Mouse (Mus musculus) gastrocnemius, adult 2 months (tissue): Measurements from ENCODE around the gene Me3. TPM values are rescaled to one million over a fixed set of nuclear protein-coding genes. Genes with fewer than 3 reads are reported as not detected.
A peak's percentile ranks its signal among the peaks of the same experiment; 100 is the strongest.

Source experiments
- DNase-seq: peaks from one replicate; pipeline ENCODE4 v3.0.0; 2022
- H3K27ac ChIP-seq: fragments of 200-600 bp; 2 replicates; pipeline ENCODE4 v1.8.1; 2022; ENCODE audit warnings: mild to moderate bottlenecking
- H3K4me3 ChIP-seq: fragments of 200-600 bp; 2 replicates; pipeline ENCODE4 v1.8.1; 2022; ENCODE audit warnings: mild to moderate bottlenecking, moderate library complexity
- CTCF ChIP-seq: fragments of 200-600 bp; IDR thresholded peaks from 2 replicates; pipeline ENCODE4 v1.8.1; 2022; ENCODE audit warnings: antibody characterized with exemption, mild to moderate bottlenecking, moderate library complexity
- intact Hi-C: fragments of 180-260 bp; cut with DNase I; formaldehyde crosslinking; loops from one replicate; pipeline ENCODE4 v1.15.1; 2025
- total RNA-seq, 2 experiments: library from RNA; stranded (reverse); gene quantifications; 2 replicates each; pipeline ENCODE4 v1.2.3; 2021

Gene Me3
- total RNA-seq, 2 experiments from 2014 or later = 117 to 126 TPM

GRCm38 (mm10) chr7:89833521-89833920 lies 201.3 kb downstream of the Me3 start:
- no peak for TF ChIP-seq CTCF
- Histone ChIP-seq H3K27ac (no peak overlapping the region), H3K4me3 (no peak overlapping the region)
- intact Hi-C loops = loop anchor here (10.0 kb wide), 1 partner anchor 199 kb away; the partner anchor contains the start of gene Me3
- no peak for DNase-seq

DNA sequence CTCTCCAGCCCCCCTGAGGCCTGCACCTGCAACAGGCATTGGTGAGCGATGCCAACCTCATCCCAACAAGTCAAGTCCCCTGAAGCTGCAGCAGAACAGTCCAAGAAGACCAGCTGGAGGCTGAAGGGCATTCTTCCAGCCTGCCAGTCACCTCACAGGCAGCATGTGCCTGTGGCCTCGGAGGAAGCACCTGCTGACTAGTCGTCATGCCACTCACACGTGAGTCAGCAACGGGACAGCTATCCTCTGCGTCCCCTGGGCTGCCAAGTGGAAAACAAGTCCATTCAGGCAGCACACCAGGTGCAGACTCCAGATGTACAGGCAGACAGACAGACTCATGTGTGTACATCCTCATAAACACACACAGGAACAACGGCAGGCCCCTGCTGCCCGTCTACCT lies 203.4 kb downstream of the Me3 start:
- intact Hi-C loops = loop anchor here (10.0 kb wide), 1 partner anchor 201 kb away; the partner anchor contains the start of gene Me3
- H3K4me3 ChIP-seq = no peak overlapping the region
- H3K27ac ChIP-seq = no peak overlapping the region
- peak; percentile 49 for DNase-seq
- TF ChIP-seq CTCF = no peak

DNA sequence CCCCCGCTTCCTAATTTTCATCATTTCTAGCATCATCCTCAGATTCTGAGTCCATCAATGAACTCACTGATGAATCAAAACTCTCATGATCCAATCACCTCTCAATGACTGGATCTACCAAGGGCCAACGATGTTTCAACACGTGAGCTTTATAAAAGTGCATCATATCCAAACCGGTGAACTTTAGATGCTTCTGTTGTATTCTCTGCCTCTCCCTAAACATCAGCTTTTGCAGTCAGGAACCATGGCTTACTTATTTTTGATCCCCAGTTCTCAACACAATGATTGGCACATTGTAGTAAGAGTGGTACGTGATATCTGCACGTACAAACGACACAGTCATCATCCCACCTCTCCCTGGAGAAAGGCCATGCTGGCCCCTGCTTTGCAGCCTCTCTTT lies 204.5 kb downstream of the Me3 start:
- intact Hi-C loops = loop anchor here (10.0 kb wide), 1 partner anchor 202 kb away; the partner anchor contains the start of gene Me3
- TF ChIP-seq CTCF = no peak

DNA sequence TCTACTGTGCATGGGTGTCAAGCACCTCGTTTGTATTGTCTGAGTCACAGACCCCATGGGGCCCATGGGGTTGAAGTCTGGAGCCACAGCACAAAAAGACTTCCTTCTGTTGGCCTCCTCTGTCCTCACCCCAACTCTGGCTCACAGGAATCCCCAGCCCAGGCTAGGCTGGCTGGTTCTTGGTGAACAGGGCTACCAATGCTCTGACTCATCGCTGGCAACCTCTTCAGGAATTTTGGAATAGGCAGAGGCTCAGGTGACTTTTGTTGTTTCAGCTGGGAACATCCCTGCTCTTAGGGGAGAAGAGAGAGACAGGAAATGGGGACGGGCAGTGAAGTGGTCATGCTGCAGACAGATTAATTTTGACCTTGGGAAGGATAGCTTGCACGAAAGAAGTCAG lies 205.6 kb downstream of the Me3 start:
- intact Hi-C loops = loop anchor here (10.0 kb wide), 1 partner anchor 203 kb away; the partner anchor contains the start of gene Me3
- no peak for TF ChIP-seq CTCF
- peak; percentile 37 for DNase-seq
- Histone ChIP-seq H3K4me3 (no peak overlapping the region), H3K27ac (peak overlapping the region; percentile 31)

More for the DNA sequence above, 204.5 kb downstream of the Me3 start:
- DNase-seq = no peak
- Histone ChIP-seq H3K27ac (no peak overlapping the region), H3K4me3 (no peak overlapping the region)

GRCm38 (mm10) chr7:89839721-89840120 lies 207.5 kb downstream of the Me3 start:
- Histone ChIP-seq H3K27ac (peak overlapping the region; percentile 57), H3K4me3 (no peak overlapping the region)
- intact Hi-C loops = loop anchor here (10.0 kb wide), 1 partner anchor 205 kb away; the partner anchor contains the start of gene Me3
- no peak for TF ChIP-seq CTCF
- no peak for DNase-seq

DNA sequence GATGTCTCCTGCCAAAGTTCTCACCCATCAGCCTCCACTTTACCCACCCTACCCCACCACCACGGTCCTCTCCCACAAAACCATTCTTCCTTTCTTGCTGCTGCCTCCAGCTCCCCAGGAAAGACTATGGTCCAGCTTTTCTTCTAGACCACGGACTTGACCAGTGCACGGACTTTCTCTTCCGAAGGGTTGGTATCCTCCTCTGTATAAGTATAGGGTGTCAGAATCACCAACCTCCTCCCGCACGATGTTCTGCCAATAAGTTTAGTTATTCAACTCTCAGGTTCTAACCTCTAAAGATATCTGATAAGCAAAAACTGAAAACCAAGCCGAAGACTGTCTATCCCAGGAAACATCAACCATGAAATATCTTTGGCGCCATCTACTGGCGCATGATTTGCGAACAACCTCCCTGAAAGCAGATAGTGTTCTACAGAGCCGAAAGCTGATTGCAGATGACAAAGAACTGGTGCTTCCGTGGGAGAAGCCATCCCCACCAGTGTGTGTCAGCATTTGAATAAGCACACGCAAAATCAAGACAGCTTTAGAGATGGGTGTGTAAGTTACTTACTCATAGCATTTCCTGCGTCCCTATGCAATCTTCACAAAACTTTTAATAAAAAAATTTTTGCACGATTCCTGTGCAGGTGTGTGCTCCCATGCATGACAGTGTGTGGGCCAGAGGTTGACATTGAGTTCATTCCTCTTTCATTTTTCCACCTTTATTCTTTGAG lies 209.6 kb downstream of the Me3 start:
- intact Hi-C loops = loop anchor here (1.0 kb wide), 1 partner anchor 342 kb away; no protein-coding TSS in a partner anchor
- H3K27ac ChIP-seq = peak overlapping the region; percentile 46
- TF ChIP-seq CTCF = peak; percentile 94
- DNase-seq = peak; percentile 83
- peak overlapping the region; percentile 58 for H3K4me3 ChIP-seq

GRCm38 (mm10) chr7:89842404-89842715 lies 210.2 kb downstream of the Me3 start:
- H3K27ac ChIP-seq = no peak overlapping the region
- intact Hi-C loops = loop anchor here (1.0 kb wide), 1 partner anchor 342 kb away; no protein-coding TSS in a partner anchor
- TF ChIP-seq CTCF = no peak
- H3K4me3 ChIP-seq = no peak overlapping the region
- DNase-seq = no peak

- no peak overlapping the region for H3K27ac ChIP-seq
- no peak for TF ChIP-seq CTCF
- no peak for DNase-seq
- intact Hi-C loops = loop anchor here (1.0 kb wide), 1 partner anchor 326 kb away; no protein-coding TSS in a partner anchor
- H3K4me3 ChIP-seq = no peak overlapping the region
These were observed 210.9 kb downstream of the Me3 start for GRCm38 (mm10) chr7:89843121-89843520.

DNA sequence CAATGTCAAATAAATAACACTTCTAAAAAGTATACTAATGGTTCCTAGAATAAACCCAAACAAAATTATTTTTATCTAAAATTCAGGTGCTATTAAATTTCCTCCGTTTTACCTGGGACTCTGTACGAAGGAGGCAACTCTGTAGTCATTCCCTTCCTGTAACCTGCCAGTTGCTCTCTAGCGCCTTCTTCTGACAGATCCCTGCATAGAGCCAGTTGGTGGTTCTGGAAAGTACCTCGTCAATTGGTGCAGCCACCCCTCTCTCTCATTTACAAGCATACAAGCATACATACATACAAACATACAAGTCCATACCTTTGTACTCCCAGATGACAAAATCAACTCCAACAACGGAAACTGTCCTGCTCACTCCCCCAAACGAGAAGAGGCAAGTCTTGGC lies 211.3 kb downstream of the Me3 start:
- peak; percentile 37 for DNase-seq
- peak; percentile 77 for TF ChIP-seq CTCF
- H3K27ac ChIP-seq = no peak overlapping the region
- intact Hi-C loops = loop anchor here (1.0 kb wide), 1 partner anchor 326 kb away; no protein-coding TSS in a partner anchor
- H3K4me3 ChIP-seq = no peak overlapping the region

GRCm38 (mm10) chr7:89845669-89846068 lies 213.5 kb downstream of the Me3 start:
- Histone ChIP-seq H3K4me3 (no peak overlapping the region), H3K27ac (no peak overlapping the region)
- intact Hi-C loops = no loop called here
- no peak for TF ChIP-seq CTCF
- DNase-seq = no peak

DNA sequence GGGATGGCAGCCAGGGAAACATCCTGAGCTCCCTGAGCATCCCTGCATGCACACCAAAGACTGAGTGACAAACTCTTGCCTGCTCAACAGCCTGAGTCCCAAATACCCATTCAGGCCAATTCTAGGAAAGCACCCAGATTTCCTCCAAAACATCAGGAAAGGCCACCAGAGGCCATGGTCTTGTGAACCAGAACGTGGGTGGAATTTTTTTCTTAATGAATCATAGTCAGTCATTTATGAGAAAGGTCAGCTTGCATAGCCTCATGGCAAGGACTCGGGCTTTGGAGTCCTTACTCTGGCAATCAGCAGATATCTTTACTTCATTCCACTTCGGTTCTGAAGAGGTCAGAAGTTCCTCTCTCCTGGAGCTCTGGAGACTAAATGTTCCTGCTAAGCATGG lies 218.3 kb downstream of the Me3 start:
- intact Hi-C loops = no loop called here
- H3K27ac ChIP-seq = no peak overlapping the region
- H3K4me3 ChIP-seq = no peak overlapping the region
- DNase-seq = no peak
- TF ChIP-seq CTCF = no peak

- intact Hi-C loops = no loop called here
- Histone ChIP-seq H3K4me3 (no peak overlapping the region), H3K27ac (no peak overlapping the region)
- DNase-seq = no peak
- no peak for TF ChIP-seq CTCF
These were observed 220.2 kb downstream of the Me3 start for GRCm38 (mm10) chr7:89852158-89853095.

DNA sequence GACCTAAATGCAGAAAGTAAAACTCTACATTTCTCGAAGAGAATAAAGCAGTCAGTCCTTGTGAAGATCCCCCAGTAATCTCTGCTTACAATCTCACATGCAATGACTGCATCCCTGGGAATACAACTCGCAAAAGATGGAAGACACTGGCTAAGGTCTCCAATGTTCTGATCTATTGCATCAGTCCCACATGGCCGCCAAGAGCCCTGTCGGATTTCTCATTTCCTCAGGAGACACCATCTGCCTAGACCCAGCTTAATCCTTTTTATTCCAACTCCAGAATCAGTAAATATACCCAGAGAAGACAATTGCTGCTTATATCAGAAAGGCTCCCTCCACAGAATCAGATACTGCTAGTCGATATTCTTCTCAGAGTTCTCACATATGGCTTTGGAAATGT lies 220.9 kb downstream of the Me3 start:
- TF ChIP-seq CTCF = no peak
- intact Hi-C loops = no loop called here
- no peak overlapping the region for H3K4me3 ChIP-seq
- no peak overlapping the region for H3K27ac ChIP-seq
- DNase-seq = no peak
